Mouse (Mus musculus): ENCODE measurements around the gene Fam19a1.

Gene Fam19a1

DNA sequence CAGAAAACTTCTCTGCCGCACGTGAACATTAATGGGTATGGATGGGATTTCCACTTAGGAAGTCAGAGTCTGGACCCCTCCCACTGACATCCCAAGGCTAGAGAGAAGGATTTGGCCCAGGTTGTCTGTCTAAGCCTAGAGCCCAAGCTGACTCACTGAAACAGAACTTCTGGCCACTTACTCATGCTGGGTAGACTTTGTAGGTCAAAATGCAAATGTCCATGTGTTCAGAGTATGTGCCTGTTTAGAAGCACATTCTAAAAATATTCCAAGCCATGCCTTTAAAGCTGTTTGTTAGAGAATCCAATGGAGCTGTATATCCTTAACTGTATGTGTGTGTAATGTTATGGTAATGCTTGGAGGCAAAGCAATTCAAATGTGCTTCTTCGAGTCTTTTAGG, 145.7 kb downstream of the Fam19a1 start:
- no peak for DNase-seq (ENCODE audit: low read depth, low spot score)

DNA sequence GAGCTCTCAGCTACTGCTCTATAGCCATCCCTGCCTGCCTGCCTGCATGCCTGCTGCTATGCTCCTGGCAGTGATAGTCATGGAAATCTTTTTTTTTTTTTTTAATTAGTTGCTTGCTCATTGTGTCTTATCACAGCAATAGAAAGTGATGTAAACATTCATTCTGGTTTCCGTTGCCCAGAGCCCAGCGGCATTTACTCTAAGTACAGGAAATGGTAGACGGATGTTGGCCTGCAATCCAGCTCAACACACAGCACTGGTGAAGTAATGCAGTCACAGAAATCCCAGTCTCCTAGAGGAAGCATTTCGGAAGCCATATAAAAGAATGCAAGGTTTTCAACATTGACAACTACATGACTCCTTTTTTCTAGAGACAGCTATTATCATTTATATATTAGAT, 153.5 kb downstream of the Fam19a1 start:
- no peak for DNase-seq (ENCODE audit: low read depth, low spot score)

DNA sequence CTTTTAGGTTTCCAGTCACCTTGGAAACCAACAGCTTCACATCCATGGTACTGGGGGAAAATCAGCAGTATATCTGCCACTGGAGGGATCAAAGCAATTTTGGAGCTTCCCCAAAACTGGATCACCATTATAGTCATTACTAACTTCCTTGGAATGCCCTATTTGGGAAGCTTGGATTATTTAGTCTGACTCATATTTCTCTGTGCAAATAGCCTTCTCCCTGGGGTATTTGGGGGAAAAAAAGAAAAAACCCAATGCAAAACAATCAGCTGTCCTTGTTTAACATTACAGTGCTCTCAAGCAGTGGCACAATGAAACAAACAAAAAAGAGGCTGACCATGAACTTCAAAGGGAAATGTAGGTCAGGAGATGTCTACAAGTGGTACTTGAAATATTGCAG, 155.8 kb downstream of the Fam19a1 start:
- peak; percentile 0 for DNase-seq (ENCODE audit: low read depth, low spot score)

- DNase-seq (ENCODE audit: low read depth, low spot score) = no peak
Observed at GRCm38 (mm10) chr6:96270436-96270835, 157.5 kb downstream of the Fam19a1 start.

DNA sequence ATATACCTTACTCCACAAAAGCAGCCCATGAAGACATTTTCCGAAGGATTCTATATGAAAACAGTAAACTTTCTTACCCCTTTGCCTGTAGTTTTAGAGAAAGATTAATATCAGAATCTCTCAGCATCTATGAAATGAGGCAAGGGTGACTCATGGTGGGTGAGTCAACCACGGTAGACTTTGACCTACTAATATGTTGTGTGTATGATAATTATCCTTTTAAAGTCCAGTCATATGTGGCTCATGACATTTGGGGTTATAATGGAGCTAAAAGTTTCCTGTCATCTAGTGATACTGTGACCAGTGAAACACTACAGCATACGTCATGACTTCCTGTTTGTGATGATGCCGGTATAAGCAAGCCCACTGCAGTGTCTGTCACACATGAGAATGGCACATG, 170.8 kb downstream of the Fam19a1 start:
- DNase-seq (ENCODE audit: low read depth, low spot score) = no peak

DNA sequence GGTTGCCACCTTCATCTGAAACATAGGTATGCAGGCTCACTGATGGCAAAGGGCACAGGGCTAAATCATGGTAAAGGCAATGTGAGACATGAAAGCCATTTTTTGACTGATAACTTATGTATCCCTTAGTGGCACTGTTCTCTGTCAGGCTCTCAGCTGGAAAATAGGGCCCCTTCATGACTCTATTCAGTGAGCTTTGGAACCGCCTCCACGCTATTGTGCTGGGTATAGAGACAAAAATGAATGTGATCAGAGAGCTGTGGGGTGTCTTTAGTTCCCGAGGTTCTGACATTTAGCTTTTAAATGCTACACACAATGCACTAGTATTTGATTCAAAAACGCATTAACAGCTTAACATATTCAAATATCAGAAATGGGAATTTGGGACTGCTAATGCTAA, 171.6 kb downstream of the Fam19a1 start:
- DNase-seq (ENCODE audit: low read depth, low spot score) = no peak

DNA sequence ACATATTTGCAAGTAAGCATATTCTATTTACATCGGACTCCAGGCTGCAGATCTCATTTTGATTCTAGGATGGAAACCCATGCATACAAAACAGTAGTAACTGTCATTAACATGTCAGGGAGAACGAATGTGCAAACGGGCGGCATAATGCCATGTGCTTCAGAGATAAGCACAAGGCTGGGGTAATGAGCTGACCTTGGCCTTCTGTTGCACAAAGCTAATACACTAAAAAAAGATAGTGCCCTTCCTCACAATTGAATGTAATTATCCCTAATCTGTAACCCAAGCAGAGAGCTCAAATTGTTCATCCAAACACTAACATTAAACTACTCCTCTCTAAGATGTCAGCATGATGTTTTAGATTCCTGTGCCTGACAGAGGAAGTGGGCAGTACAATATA, 173.3 kb downstream of the Fam19a1 start:
- DNase-seq (ENCODE audit: low read depth, low spot score) = no peak

- DNase-seq (ENCODE audit: low read depth, low spot score) = no peak
Observed at GRCm38 (mm10) chr6:96287377-96287776, 174.4 kb downstream of the Fam19a1 start.

GRCm38 (mm10) chr6:96289672-96290071, 176.7 kb downstream of the Fam19a1 start:
- DNase-seq (ENCODE audit: low read depth, low spot score) = no peak

- DNase-seq (ENCODE audit: low read depth, low spot score) = no peak
Observed at GRCm38 (mm10) chr6:96347491-96347890, 234.5 kb downstream of the Fam19a1 start.

DNA sequence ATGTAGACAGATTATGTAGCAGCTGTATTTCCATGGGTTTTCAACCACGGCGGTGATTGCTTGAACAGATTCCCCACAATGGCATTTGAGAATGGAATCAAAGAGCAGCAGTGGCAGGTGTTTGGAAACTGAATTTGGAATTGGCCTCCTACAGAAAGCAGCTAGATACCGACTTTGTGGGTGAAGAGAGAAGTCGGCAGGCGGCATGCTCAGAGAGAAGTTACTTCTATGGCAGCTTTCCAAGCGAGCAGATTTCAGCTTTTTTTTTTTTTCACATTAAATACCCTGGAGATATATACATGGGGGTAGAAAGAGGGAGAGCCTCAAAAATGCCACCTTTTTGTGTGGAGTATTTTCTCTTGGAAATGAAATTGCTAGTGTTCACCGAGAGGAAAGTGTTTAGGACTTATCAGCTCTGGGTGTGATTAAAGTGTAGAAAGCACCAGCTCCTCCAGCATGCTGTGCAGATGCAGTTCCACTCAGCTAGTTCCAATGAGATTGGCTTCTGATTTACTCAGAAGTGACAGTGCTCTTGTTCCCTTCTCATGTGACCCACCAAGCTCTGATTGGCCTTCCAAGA, 236.6 kb downstream of the Fam19a1 start:
- DNase-seq (ENCODE audit: low read depth, low spot score) = no peak

GRCm38 (mm10) chr6:96369544-96369943, 256.6 kb downstream of the Fam19a1 start:
- no peak for DNase-seq (ENCODE audit: low read depth, low spot score)

DNA sequence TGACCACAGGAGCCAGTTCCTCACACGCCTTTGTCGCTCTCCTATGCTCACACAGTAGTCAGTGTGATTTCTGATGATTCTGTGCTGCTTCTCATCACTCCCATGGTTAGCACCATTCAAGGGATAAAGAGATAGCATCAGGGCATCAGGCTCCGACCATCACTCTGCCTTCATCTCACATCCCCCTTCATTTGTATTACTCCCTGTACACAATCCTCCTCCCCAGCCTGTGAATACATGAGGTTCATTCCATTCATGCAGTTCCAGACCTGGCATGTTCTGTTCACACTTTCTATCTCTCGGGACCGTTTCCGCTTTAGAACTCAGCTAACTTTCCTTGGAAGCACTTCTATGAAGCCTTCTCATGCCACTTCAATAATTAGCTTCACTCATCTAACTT, 259.9 kb downstream of the Fam19a1 start:
- DNase-seq (ENCODE audit: low read depth, low spot score) = no peak

- DNase-seq (ENCODE audit: low read depth, low spot score) = no peak
Observed at GRCm38 (mm10) chr6:96373274-96373673, 260.3 kb downstream of the Fam19a1 start.

GRCm38 (mm10) chr6:96376773-96377172, 263.8 kb downstream of the Fam19a1 start:
- DNase-seq (ENCODE audit: low read depth, low spot score) = no peak

- no peak for DNase-seq (ENCODE audit: low read depth, low spot score)
Observed at GRCm38 (mm10) chr6:96379229-96379628, 266.3 kb downstream of the Fam19a1 start.

DNA sequence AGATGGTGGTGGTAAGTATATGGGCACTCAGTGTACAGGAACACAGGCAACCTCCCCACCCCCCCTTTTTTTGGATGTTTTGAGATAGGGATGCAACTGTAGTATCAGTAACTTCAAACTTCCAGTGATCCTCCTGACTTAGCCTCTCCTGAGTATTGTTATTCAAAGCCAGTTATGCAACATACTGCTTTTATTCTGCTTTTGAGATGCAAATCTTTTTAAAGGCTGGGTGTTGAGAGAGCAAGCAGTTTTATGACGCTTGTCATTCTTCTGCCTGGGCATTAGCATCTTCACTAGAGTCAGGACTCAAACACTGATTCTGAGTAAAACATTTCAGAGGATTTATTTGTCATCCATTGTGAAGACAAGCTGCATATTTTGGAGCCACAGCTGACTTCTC, 271.5 kb downstream of the Fam19a1 start:
- DNase-seq (ENCODE audit: low read depth, low spot score) = no peak

DNA sequence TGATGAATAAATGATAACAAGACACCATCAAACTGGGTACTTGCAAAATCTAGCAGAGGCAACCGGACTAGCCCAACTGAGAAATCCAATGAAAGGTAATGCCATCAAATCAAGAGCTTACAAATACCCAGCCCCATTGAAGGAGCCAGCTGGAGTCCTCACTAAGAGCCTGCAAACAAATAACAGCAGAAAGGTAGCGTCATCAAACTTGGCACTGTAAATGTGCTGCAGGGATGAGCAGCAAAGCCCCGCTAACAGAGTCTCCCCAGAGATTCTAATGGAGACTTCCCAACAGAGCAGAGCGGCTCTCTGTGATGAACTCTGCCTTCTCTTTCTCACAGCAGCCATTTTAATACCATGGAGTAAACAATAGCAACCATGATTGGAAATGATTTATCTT, 305.9 kb downstream of the Fam19a1 start:
- no peak for DNase-seq (ENCODE audit: low read depth, low spot score)

- DNase-seq (ENCODE audit: low read depth, low spot score) = no peak
Observed at GRCm38 (mm10) chr6:96419704-96420382, 306.9 kb downstream of the Fam19a1 start.

DNA sequence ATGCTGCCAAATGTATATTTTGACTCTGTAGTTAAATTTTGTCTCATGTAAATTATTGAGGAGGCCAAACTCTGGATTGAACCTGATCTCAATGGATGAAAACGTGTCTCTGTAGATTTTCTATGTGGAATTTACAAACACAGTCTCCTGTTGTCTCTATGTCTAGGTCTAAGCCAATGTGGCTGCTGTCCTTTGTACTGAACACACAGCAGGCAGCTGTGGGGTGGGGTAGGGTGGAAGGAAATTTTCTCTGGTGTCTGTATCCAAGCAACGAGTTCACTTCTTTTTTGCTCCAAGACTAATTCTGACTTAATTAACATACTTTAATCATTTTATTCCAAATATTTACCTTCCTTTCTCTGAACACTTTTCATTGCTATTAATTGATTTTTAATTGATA, 307.6 kb downstream of the Fam19a1 start:
- no peak for DNase-seq (ENCODE audit: low read depth, low spot score)

DNA sequence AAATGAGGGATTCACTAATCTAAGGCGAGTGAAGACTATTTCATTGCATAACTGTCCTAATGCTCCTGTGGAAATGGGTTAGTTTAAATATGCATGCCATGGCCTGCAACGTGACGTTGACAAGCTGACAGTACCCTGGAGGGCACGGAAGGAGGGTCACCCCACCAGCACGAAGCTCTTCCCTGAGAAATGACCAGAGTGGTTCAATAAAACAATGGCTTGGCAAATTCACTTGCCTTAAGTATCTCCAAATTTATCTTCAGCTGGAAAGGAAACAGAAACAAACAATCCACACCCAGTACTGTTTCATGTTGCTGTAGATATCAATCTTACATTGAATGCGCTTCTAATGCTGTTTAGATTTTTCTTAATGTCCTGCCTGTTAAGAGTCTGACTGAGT, 316.4 kb downstream of the Fam19a1 start:
- DNase-seq (ENCODE audit: low read depth, low spot score) = no peak

GRCm38 (mm10) chr6:96432397-96432796, 319.4 kb downstream of the Fam19a1 start:
- DNase-seq (ENCODE audit: low read depth, low spot score) = no peak

DNA sequence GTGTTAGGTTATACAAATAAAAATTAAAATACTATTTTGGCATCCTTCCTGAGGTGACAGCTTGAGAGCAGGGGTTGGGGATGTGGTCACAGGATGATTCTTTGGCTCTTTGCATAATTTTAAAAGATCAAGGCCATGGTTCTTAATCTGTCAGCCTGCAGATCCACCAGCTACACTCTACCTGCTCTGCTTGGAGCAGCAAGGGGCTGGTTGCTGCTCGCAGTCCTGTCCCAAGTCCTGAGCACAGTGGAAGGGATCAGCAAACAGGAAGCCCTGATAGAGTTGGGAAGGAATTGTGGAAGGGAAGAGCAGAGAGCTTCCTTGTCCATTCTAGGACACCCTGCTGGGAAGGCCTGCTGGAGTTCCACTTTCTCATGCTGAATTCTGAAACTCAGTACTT, 320.9 kb downstream of the Fam19a1 start:
- DNase-seq (ENCODE audit: low read depth, low spot score) = no peak

DNA sequence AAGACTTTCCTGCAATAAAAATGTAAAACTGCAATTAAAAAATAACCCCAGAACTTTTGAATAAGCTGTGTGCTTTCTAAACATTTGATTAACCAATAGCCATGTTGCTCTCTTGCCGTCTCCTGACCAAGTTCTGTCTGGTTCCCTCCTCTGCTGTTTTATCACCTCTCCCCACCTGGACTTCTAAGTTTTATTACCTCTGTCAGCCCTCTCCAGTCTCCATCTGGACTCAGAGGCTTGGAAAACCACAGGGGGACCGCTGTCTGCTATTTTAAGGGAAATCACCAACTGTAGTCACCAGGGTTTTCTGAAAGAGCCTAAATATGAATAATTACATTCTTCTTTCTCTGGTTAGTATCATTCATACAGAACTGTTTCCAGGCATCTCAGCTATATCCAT, 322.6 kb downstream of the Fam19a1 start:
- no peak for DNase-seq (ENCODE audit: low read depth, low spot score)

All from skeletal muscle tissue, adult 2 months (tissue).